Mouse (Mus musculus): ENCODE data around the gene Cnr1. TPM values are rescaled to one million over a fixed set of nuclear protein-coding genes. Genes with fewer than 3 reads are reported as not detected.

Cnr1 gene
- total RNA-seq (2012; rRNA removed), result not detected in 2 replicates
- not detected for polyA plus RNA-seq (2012; ENCODE audit: insufficient read depth in 1 of 2, insufficient read length in 2 of 2, low read depth in 1 of 2, low replicate concordance in 2 of 2, missing spikeins in 1 of 2)

- no peaks in the 10 kb centered on the region; a peak in 1 of 4 replicates for H3K27me3 ChIP-seq (ENCODE audit: control insufficient read depth in 1 of 2, insufficient read depth in 2 of 2, low read length in 2 of 2)
- H3K9ac ChIP-seq (ENCODE audit: control insufficient read depth, low read depth, low read length, poor library complexity, severe bottlenecking), result no peak within 1 kb of the TSS
- DNase-seq (ENCODE audit: low read depth, low spot score), result no peak
- no peak within 1 kb of the TSS for H3K27ac ChIP-seq (ENCODE audit: control insufficient read depth, low read depth, low read length)
- no peaks in the 10 kb centered on the region for H3K9me3 ChIP-seq (replicated peaks; ENCODE audit: insufficient read depth, low read length)
- no peak within 1 kb of the TSS for H3K4me3 ChIP-seq (ENCODE audit: control insufficient read depth in 1 of 2, insufficient read depth in 1 of 2, low read depth in 2 of 2, low read length in 2 of 2)
- no peaks in the 10 kb centered on the region for H3K4me1 ChIP-seq (ENCODE audit: control insufficient read depth in 1 of 2, insufficient read depth in 2 of 2, low read length in 2 of 2)
- no peaks in the 10 kb centered on the region for H3K36me3 ChIP-seq (ENCODE audit: control insufficient read depth in 1 of 2, insufficient read depth in 2 of 2, low read length in 2 of 2)
- TF ChIP-seq SIN3A (IDR thresholded peaks at IDR 0.05; ENCODE audit: low read length) (no peak), MEF2A (IDR thresholded peaks at IDR 0.05; ENCODE audit: extremely low read depth, insufficient replicate concordance, low read depth, low read length, poor library complexity, severe bottlenecking) (no peak), POLR2AphosphoS5 (IDR thresholded peaks at IDR 0.05; ENCODE audit: borderline replicate concordance, low read depth, low read length) (no peak), ELF1 (IDR thresholded peaks at IDR 0.05; ENCODE audit: low read depth, low read length) (no peak), BHLHE40 (IDR thresholded peaks at IDR 0.05; ENCODE audit: borderline replicate concordance, low read depth, low read length) (no peak), SMC3 (IDR thresholded peaks at IDR 0.05; ENCODE audit: low read depth, low read length) (no peak), POLR2A (IDR thresholded peaks at IDR 0.05; ENCODE audit: control insufficient read depth in 1 of 2, insufficient read depth in 1 of 2, low read depth in 1 of 2, low read length in 2 of 2, poor library complexity in 1 of 2) (no peak), TAL1 (IDR thresholded peaks at IDR 0.05; ENCODE audit: low read length) (no peak), MAFK (IDR thresholded peaks at IDR 0.05; ENCODE audit: borderline replicate concordance, low read depth, low read length) (no peak), POLR2AphosphoS2 (IDR thresholded peaks at IDR 0.05; ENCODE audit: low read length) (no peak), RCOR1 (IDR thresholded peaks at IDR 0.05; ENCODE audit: low read depth, low read length) (no peak), E2F4 (IDR thresholded peaks at IDR 0.05; ENCODE audit: borderline replicate concordance, low read depth, low read length) (no peak), TCF12 (IDR thresholded peaks at IDR 0.05; ENCODE audit: low read depth, low read length) (no peak), MXI1 (IDR thresholded peaks at IDR 0.05; ENCODE audit: low read depth, low read length) (no peak), KAT2A (conservative IDR thresholded peaks at IDR 0.05; ENCODE audit: low read depth, low read length) (no peak), MAX (IDR thresholded peaks at IDR 0.05; ENCODE audit: low read length) (no peak), USF1 (IDR thresholded peaks at IDR 0.05; ENCODE audit: low read depth, low read length) (no peak)
- H3K79me2 ChIP-seq (ENCODE audit: control insufficient read depth, insufficient read depth, low read length, poor library complexity), result no peaks in the 10 kb centered on the region
Measured at GRCm38 (mm10) chr4:33924234-33924888, at the start of gene Cnr1. Gene Cnr1 (plus strand): TSS chr4:33924593.

GRCm38 (mm10) chr4:33879944-33880343, 44.4 kb upstream of the Cnr1 start:
- no peaks in the 10 kb centered on the region for H3K27me3 ChIP-seq (ENCODE audit: control insufficient read depth in 1 of 2, insufficient read depth in 2 of 2, low read length in 2 of 2)
- H3K4me1 ChIP-seq (ENCODE audit: control insufficient read depth in 1 of 2, insufficient read depth in 2 of 2, low read length in 2 of 2), result no peaks in the 10 kb centered on the region
- no peak overlapping the region for H3K4me3 ChIP-seq (ENCODE audit: control insufficient read depth in 1 of 2, insufficient read depth in 1 of 2, low read depth in 2 of 2, low read length in 2 of 2)
- no peak for DNase-seq (ENCODE audit: low read depth, low spot score)
- H3K27ac ChIP-seq (ENCODE audit: control insufficient read depth, low read depth, low read length), result no peak overlapping the region
- TF ChIP-seq ETS1 (IDR thresholded peaks at IDR 0.05; ENCODE audit: low read depth, low read length) (no peak), CTCF (IDR thresholded peaks at IDR 0.05 in 2 of 3, conservative IDR thresholded peaks at IDR 0.05 in 1 of 3; ENCODE audit: control insufficient read depth in 1 of 3, insufficient read depth in 1 of 3, low read depth in 2 of 3, low read length in 3 of 3, poor library complexity in 1 of 3, severe bottlenecking in 1 of 3) (no peak), POLR2AphosphoS2 (IDR thresholded peaks at IDR 0.05; ENCODE audit: low read length) (no peak), ZMIZ1 (IDR thresholded peaks at IDR 0.05; ENCODE audit: low read depth, low read length) (no peak), TAL1 (IDR thresholded peaks at IDR 0.05; ENCODE audit: low read length) (no peak), MAFK (IDR thresholded peaks at IDR 0.05; ENCODE audit: borderline replicate concordance, low read depth, low read length) (no peak)
- no peak overlapping the region for H3K9ac ChIP-seq (ENCODE audit: control insufficient read depth, low read depth, low read length, poor library complexity, severe bottlenecking)
- H3K79me2 ChIP-seq (ENCODE audit: control insufficient read depth, insufficient read depth, low read length, poor library complexity), result no peaks in the 10 kb centered on the region
- no peaks in the 10 kb centered on the region for H3K9me3 ChIP-seq (replicated peaks; ENCODE audit: insufficient read depth, low read length)
- H3K36me3 ChIP-seq (ENCODE audit: control insufficient read depth in 1 of 2, insufficient read depth in 2 of 2, low read length in 2 of 2), result no peaks in the 10 kb centered on the region
